Mouse (Mus musculus): ENCODE data around the gene Zfp704. TPM values are rescaled to one million over a fixed set of nuclear protein-coding genes. Genes with fewer than 3 reads are reported as not detected.

Gene Zfp704
- total and polyA plus RNA-seq, 3 experiments = not detected

DNA sequence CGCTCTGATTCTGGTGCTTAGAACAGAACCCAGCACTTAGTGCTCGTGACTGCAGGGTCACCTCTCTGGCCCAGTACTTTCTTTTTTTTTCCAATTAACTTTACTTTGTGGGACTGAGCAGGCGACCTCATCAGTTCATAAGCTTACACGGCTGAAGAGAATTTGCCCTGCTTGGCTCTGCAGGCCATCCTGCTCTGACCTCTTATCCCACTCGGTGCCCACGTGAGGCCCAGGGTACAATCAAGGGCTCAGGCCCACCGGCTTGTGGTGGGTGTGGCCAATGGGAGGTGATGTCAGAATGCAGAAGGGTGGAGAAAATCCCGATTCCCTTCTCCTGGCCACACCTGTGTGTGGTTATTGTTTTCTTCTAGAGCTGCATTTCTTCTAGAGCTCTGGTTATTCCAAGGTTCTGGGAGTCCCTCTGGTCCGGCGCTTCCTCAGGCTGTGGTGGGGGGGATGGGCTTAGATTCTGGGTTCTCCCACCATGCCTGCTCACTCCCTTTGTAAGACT lies 153.4 kb downstream of the Zfp704 start:
- no peaks in the 10 kb centered on the region for H3K27me3 ChIP-seq (replicated peaks)
- no peak overlapping the region for H3K9ac ChIP-seq (ENCODE audit: insufficient read depth, low read depth)
- H3K79me2 ChIP-seq (replicated peaks; ENCODE audit: control insufficient read depth, extremely low read depth, insufficient read depth, poor library complexity, severe bottlenecking) = no peaks in the 10 kb centered on the region
- in situ Hi-C loops (cut with MboI; ENCODE audit: low pct_ligation_motif_present, low pct_unique_long_range_greater_than_20kb, low sequenced_read_pairs) (loop anchor here (25.0 kb wide), 1 partner anchor 369 kb away; no protein-coding TSS in a partner anchor), dilution Hi-C loops (cut with MboI; ENCODE audit: extremely low pct_ligation_motif_present, extremely low pct_unique_long_range_greater_than_20kb, low sequenced_read_pairs) (no loop called here)
- H3K36me3 ChIP-seq (replicated peaks in 1 of 2; ENCODE audit: control insufficient read depth in 1 of 2, insufficient read depth in 1 of 2, low read length in 1 of 2) = no peaks in the 10 kb centered on the region
- DNase-seq (ENCODE audit: extremely low read depth) = no peak
- no peak overlapping the region for H3K4me3 ChIP-seq (replicated peaks in 1 of 3; ENCODE audit: low read depth in 2 of 3, low read length in 2 of 3, poor library complexity in 1 of 3)
- no peak overlapping the region for H3K27ac ChIP-seq (ENCODE audit: insufficient read depth, low read depth)
- no peak overlapping the region for H3K4me2 ChIP-seq (ENCODE audit: insufficient read depth, low read depth, poor library complexity, severe bottlenecking)
- no peak for TF ChIP-seq MEF2A (IDR thresholded peaks at IDR 0.05; ENCODE audit: borderline replicate concordance, low read depth, low read length)
- TF ChIP-seq ZNF384 (IDR thresholded peaks at IDR 0.05; ENCODE audit: low read depth, low read length) = no peak
- TF ChIP-seq TBP (conservative IDR thresholded peaks at IDR 0.05; ENCODE audit: low read depth, low read length) = no peak
- no peak for TF ChIP-seq PAX5 (IDR thresholded peaks at IDR 0.05; ENCODE audit: low read length)
- TF ChIP-seq SIN3A (IDR thresholded peaks at IDR 0.05; ENCODE audit: low read length) = no peak
- TF ChIP-seq JUND (conservative IDR thresholded peaks at IDR 0.05; ENCODE audit: low read depth, low read length) = no peak
- H3K9me3 ChIP-seq (replicated peaks; ENCODE audit: low read length) = no peaks in the 10 kb centered on the region
- peaks cover 8 to 21% of the 10 kb centered on the region in 2 experiments for H3K4me1 ChIP-seq (ENCODE audit: control insufficient read depth in 1 of 2, insufficient read depth in 2 of 2)

- TF ChIP-seq KAT2A (IDR thresholded peaks at IDR 0.05; ENCODE audit: insufficient replicate concordance, low read length) (no peak), ZNF384 (IDR thresholded peaks at IDR 0.05; ENCODE audit: low read depth, low read length) (no peak), ZC3H11A (IDR thresholded peaks at IDR 0.05; ENCODE audit: low read depth, low read length) (no peak), ZMIZ1 (IDR thresholded peaks at IDR 0.05; ENCODE audit: low read depth, low read length) (no peak), USF1 (IDR thresholded peaks at IDR 0.05; ENCODE audit: low read depth, low read length) (no peak), RAD21 (IDR thresholded peaks at IDR 0.05; ENCODE audit: low read depth, low read length) (no peak), HCFC1 (IDR thresholded peaks at IDR 0.05; ENCODE audit: low read depth, low read length) (no peak), PAX5 (IDR thresholded peaks at IDR 0.05; ENCODE audit: low read length) (no peak), NELFE (IDR thresholded peaks at IDR 0.05; ENCODE audit: low read depth, low read length) (no peak), POLR2A (IDR thresholded peaks at IDR 0.05; ENCODE audit: low read depth, low read length) (no peak), NRF1 (IDR thresholded peaks at IDR 0.05; ENCODE audit: low read depth, low read length) (no peak), ZKSCAN1 (IDR thresholded peaks at IDR 0.05; ENCODE audit: borderline replicate concordance, low read depth, low read length) (no peak), MAFK (IDR thresholded peaks at IDR 0.05; ENCODE audit: insufficient replicate concordance, low read length) (no peak), CHD2 (IDR thresholded peaks at IDR 0.05; ENCODE audit: low read length) (no peak)
- Histone ChIP-seq H3K27ac (ENCODE audit: insufficient read depth, low read depth) (no peak overlapping the region), H3K9me3 (replicated peaks; ENCODE audit: low read length) (no peaks in the 10 kb centered on the region), H3K36me3 (replicated peaks in 1 of 2; ENCODE audit: control insufficient read depth in 1 of 2, insufficient read depth in 1 of 2, low read length in 1 of 2) (no peaks in the 10 kb centered on the region), H3K4me3 (replicated peaks in 1 of 3; ENCODE audit: low read depth in 2 of 3, low read length in 2 of 3, poor library complexity in 1 of 3) (no peak overlapping the region), H3K4me1 (ENCODE audit: control insufficient read depth in 1 of 2, insufficient read depth in 2 of 2) (peaks cover 8 to 21% of the 10 kb centered on the region in 2 experiments), H3K79me2 (replicated peaks; ENCODE audit: control insufficient read depth, extremely low read depth, insufficient read depth, poor library complexity, severe bottlenecking) (no peaks in the 10 kb centered on the region), H3K27me3 (replicated peaks) (no peaks in the 10 kb centered on the region), H3K9ac (ENCODE audit: insufficient read depth, low read depth) (no peak overlapping the region), H3K4me2 (ENCODE audit: insufficient read depth, low read depth, poor library complexity, severe bottlenecking) (no peak overlapping the region)
- dilution Hi-C loops (cut with MboI; ENCODE audit: extremely low pct_ligation_motif_present, extremely low pct_unique_long_range_greater_than_20kb, low sequenced_read_pairs) (no loop called here), in situ Hi-C loops (cut with MboI; ENCODE audit: low pct_ligation_motif_present, low pct_unique_long_range_greater_than_20kb, low sequenced_read_pairs) (loop anchor here (25.0 kb wide), 1 partner anchor 368 kb away; no protein-coding TSS in a partner anchor)
- DNase-seq (ENCODE audit: extremely low read depth) = peak; percentile 31
These were observed 154.5 kb downstream of the Zfp704 start for GRCm38 (mm10) chr3:9455351-9455750.

Data from CH12.LX (cell line).